Mouse (Mus musculus) hindbrain, embryonic 11.5 days (tissue): Measurements from ENCODE around the gene Junb. TPM values are rescaled to one million over a fixed set of nuclear protein-coding genes. Genes with fewer than 3 reads are reported as not detected.
A peak's percentile ranks its signal among the peaks of the same experiment; 100 is the strongest.

Source experiments
- ATAC-seq: fragments of 200-750 bp; cut with Nextera tagmentation; 2 replicates; pipeline ENCODE4 v1.8.0; 2017; ENCODE audit warnings: mild to moderate bottlenecking, moderate TSS enrichment, moderate library complexity; ENCODE audit not compliant: low FRiP score
- DNase-seq: peaks from one replicate; pipeline ENCODE4 v3.0.0-alpha.2; 2015; ENCODE audit warnings: low spot score
- H3K27ac ChIP-seq: fragments of 300-500 bp; sonication (generic); 2 replicates; pipeline ENCODE4 v1.5.1; 2014; ENCODE audit warnings: mild to moderate bottlenecking, low read depth, low read length
- H3K27me3 ChIP-seq: fragments of 300-500 bp; sonication (generic); 2 replicates; pipeline ENCODE4 v1.6.1; 2014; ENCODE audit warnings: mild to moderate bottlenecking, low read length, moderate library complexity, mixed read lengths; ENCODE audit not compliant: control insufficient read depth, insufficient read depth
- H3K36me3 ChIP-seq: fragments of 300-500 bp; sonication (generic); 2 replicates; pipeline ENCODE4 v1.6.1; 2014; ENCODE audit warnings: mild to moderate bottlenecking, low read length, moderate library complexity, mixed read lengths; ENCODE audit not compliant: control insufficient read depth, insufficient read depth
- H3K4me1 ChIP-seq: fragments of 300-500 bp; sonication (generic); replicated peaks from 2 replicates; pipeline ENCODE4 v1.6.1; 2014; ENCODE audit warnings: low read length, mixed read lengths; ENCODE audit not compliant: control insufficient read depth, insufficient read depth
- H3K4me2 ChIP-seq: fragments of 300-500 bp; sonication (generic); replicated peaks from 2 replicates; pipeline ENCODE4 v1.6.1; 2014; ENCODE audit warnings: mild to moderate bottlenecking, low read depth, low read length
- H3K4me3 ChIP-seq: fragments of 300-500 bp; sonication (generic); 2 replicates; pipeline ENCODE4 v1.5.1; 2014; ENCODE audit warnings: low read depth, low read length
- H3K9ac ChIP-seq: fragments of 300-500 bp; sonication (generic); 2 replicates; pipeline ENCODE4 v1.6.1; 2014; ENCODE audit warnings: low read depth, low read length
- H3K9me3 ChIP-seq: fragments of 300-500 bp; sonication (generic); 2 replicates; pipeline ENCODE4 v1.6.1; 2016; ENCODE audit warnings: low read length; ENCODE audit not compliant: control insufficient read depth
- WGBS: fragments of 180-500 bp; shearing (Covaris S2); extraction: QIAGEN DNeasy Blood & Tissue Kit; methylation state at CpG from one replicate; pipeline ENCODE4 v1.1.7; 2014; 5-methylcytosine and 5-hydroxymethylcytosine counted together
- polyA plus RNA-seq: library from polyadenylated mRNA; unstranded; fragments of >200 nt; fragmentation: Nextera tagmentation; extraction: Ambion mirVana; gene quantifications from 2 replicates; pipeline ENCODE4 v1.2.1, GENCODE M21; 2014

Gene Junb
- polyA plus RNA-seq, 1 experiment from 2014 or later, result 6.2 TPM

DNA sequence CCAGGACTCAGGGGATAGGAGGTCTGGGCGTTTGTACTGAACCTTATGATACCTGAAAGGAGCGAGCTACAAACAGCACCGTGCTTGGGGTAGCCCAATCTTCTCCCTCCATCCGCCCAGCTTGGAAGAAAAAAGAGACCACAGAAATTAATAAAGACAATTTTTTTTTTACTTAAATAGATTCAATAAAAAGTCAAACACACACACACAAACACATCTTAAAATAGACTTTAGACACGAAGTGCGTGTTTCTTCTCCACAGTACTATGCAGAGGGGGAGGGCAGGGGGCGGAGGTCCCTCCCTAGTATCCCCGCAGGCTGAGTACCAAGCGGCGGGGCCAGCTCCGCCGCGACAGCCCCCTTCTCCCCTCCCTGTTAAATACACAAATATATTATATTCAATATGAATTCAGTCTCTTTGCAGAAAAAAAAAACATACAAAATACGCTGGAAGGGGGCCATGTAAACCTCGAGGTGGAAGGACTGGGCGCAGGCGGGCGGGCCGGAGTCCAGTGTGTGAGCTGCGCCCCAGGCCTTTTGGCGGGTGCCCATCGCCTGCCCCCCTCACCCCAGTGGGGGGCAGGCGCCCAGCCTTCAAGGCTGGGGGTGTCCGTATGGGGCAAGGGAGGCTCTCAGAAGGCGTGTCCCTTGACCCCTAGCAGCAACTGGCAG is 1.6 kb downstream of the Junb start:
- no peak for DNase-seq
- 1% methylated on average over 25 of the region's 25 CpGs for WGBS
- no peak for ATAC-seq
- Histone ChIP-seq H3K4me3 (peak overlapping the region; percentile 44), H3K4me1 (peaks cover 23% of the 10 kb centered on the region), H3K27ac (no peak overlapping the region), H3K27me3 (peaks cover 39% of the 10 kb centered on the region), H3K9ac (peak overlapping the region; percentile 40; the same call in 1 of the 2 replicates), H3K9me3 (no peaks in the 10 kb centered on the region), H3K36me3 (no peaks in the 10 kb centered on the region), H3K4me2 (peak overlapping the region; percentile 83)

- Histone ChIP-seq H3K9ac (peak overlapping the region; percentile 25; the same call in 1 of the 2 replicates), H3K4me1 (peaks cover 25% of the 10 kb centered on the region), H3K27ac (peak overlapping the region; percentile 19; the same call in 1 of the 2 replicates)
These were observed 2.3 kb downstream of the Junb start for GRCm38 (mm10) chr8:84976031-84976762.

DNA sequence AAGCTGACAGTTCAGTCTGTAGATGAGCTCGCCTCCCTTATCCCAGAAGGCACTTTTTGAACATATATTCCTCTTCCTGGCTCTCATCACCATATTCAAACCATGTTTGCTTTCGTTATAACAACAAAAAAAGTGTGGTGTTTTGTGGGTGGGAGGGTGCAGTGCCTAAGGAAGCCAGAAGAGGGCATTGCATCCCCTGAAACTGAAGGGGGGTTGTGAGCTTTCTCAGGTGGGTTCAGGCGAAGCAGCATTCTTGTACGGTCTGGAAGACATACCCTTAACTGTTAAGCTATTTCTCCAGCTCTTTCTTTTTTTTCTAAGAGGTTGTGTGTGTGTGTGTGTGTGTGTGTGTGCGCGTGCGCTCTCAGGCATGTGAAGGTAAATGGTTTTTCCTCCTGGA is 3.1 kb downstream of the Junb start:
- 29% methylated on average over 7 of the region's 7 CpGs for WGBS
- ATAC-seq (no peak), DNase-seq (peak; percentile 72)
- no peak overlapping the region for H3K4me3 ChIP-seq
- 0 out of 2 replicates have a peak, but pooled peaks cover 2% of the 10 kb centered on the region for H3K36me3 ChIP-seq
- no peak overlapping the region for H3K27ac ChIP-seq
- H3K9me3 ChIP-seq, result no peaks in the 10 kb centered on the region
- H3K4me1 ChIP-seq, result peaks cover 26% of the 10 kb centered on the region
- no peak overlapping the region for H3K9ac ChIP-seq
- H3K27me3 ChIP-seq, result peaks cover 32% of the 10 kb centered on the region
- H3K4me2 ChIP-seq, result no peak overlapping the region

More at GRCm38 (mm10) chr8:84976031-84976762, 2.3 kb downstream of the Junb start:
- DNase-seq (peak; percentile 95), ATAC-seq (peak; percentile 86)
- peaks cover 38% of the 10 kb centered on the region for H3K27me3 ChIP-seq
- 2% methylated on average over 48 of the region's 61 CpGs for WGBS
- H3K4me3 ChIP-seq, result peak overlapping the region; percentile 36
- 0 out of 2 replicates have a peak, but pooled peaks cover 2% of the 10 kb centered on the region for H3K36me3 ChIP-seq
- no peaks in the 10 kb centered on the region for H3K9me3 ChIP-seq
- peak overlapping the region; percentile 83 for H3K4me2 ChIP-seq

DNA sequence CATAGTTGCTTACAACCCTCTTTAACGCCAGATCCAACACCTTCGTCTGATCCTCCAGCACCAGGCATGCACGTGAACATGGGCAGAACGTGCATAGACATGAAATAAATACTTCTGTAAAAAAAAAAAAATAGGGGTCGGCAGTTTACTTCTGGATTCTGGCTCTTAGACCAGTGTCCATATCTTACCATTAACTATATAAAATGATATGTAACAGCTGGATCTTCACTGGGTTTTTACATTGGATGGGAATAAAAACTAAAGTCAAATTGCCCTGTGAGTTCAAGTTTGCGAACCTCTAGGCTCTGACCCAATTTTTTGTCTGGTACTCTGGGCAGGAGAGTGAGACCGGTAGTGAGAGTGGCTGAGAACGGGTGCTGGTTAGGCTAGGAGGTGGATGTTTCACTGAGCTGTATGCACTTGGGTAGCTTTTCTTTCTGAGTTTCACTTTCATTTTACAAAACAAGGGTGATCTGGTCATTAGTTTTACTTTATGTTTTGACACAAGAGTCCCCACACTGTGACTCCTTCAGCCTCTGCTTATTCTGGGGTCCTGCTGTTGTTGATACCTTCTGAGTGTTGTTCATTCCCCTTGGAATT is 3.9 kb downstream of the Junb start:
- Histone ChIP-seq H3K9ac (no peak overlapping the region), H3K4me2 (no peak overlapping the region), H3K4me1 (peaks cover 22% of the 10 kb centered on the region; the same call in 1 of the 2 replicates), H3K4me3 (no peak overlapping the region), H3K27me3 (peaks cover 27% of the 10 kb centered on the region), H3K27ac (no peak overlapping the region), H3K9me3 (no peaks in the 10 kb centered on the region), H3K36me3 (0 out of 2 replicates have a peak, but pooled peaks cover 2% of the 10 kb centered on the region)
- ATAC-seq (no peak), DNase-seq (no peak)
- 85% methylated on average over 8 of the region's 8 CpGs for WGBS

GRCm38 (mm10) chr8:84973803-84974542 is 4.5 kb downstream of the Junb start:
- Histone ChIP-seq H3K27ac (no peak overlapping the region), H3K4me2 (no peak overlapping the region), H3K9me3 (no peaks in the 10 kb centered on the region), H3K4me1 (peaks cover 19% of the 10 kb centered on the region; the same call in 1 of the 2 replicates), H3K9ac (no peak overlapping the region), H3K27me3 (peaks cover 21% of the 10 kb centered on the region), H3K4me3 (no peak overlapping the region), H3K36me3 (0 out of 2 replicates have a peak, but pooled peaks cover 2% of the 10 kb centered on the region)
- ATAC-seq (no peak), DNase-seq (peak; percentile 68)
- WGBS, result 73% methylated on average over 4 of the region's 4 CpGs

GRCm38 (mm10) chr8:84973079-84973478 is 5.4 kb downstream of the Junb start:
- Histone ChIP-seq H3K27ac (no peak overlapping the region), H3K4me2 (no peak overlapping the region), H3K27me3 (peaks cover 13% of the 10 kb centered on the region), H3K9ac (no peak overlapping the region), H3K4me1 (peaks cover 21% of the 10 kb centered on the region; the same call in 1 of the 2 replicates), H3K9me3 (no peaks in the 10 kb centered on the region), H3K4me3 (no peak overlapping the region), H3K36me3 (0 out of 2 replicates have a peak, but pooled peaks cover 2% of the 10 kb centered on the region)
- no peak for DNase-seq
- ATAC-seq, result no peak
- WGBS, result 82% methylated on average over 1 of the region's 1 CpGs

GRCm38 (mm10) chr8:84970913-84971312 is 7.6 kb downstream of the Junb start:
- H3K4me3 ChIP-seq, result peak overlapping the region; percentile 89
- no peaks in the 10 kb centered on the region for H3K27me3 ChIP-seq
- H3K9ac ChIP-seq, result peak overlapping the region; percentile 97
- H3K36me3 ChIP-seq, result 0 out of 2 replicates have a peak, but pooled peaks cover 2% of the 10 kb centered on the region
- H3K9me3 ChIP-seq, result no peaks in the 10 kb centered on the region
- 0 out of 2 replicates have a peak overlapping the region, but pooled peaks have one; percentile 17 for H3K27ac ChIP-seq
- 65% methylated on average over 5 of the region's 5 CpGs for WGBS
- H3K4me2 ChIP-seq, result peak overlapping the region; percentile 85
- no peak for ATAC-seq
- peaks cover 11% of the 10 kb centered on the region; the same call in 1 of the 2 replicates for H3K4me1 ChIP-seq
- no peak for DNase-seq
